Mouse (Mus musculus) E14TG2a.4 (cell line): ENCODE measurements around the gene Rerg.
"Not testable (repeated sequence)": the region's sequence is repeated elsewhere in the genome, so short reads cannot be mapped to it uniquely, and the experiment has no call there.

ENCODE experiments used
- H3K27me3 ChIP-seq: 2 replicates; pipeline ENCODE4 v1.6.1; 2014; ENCODE audit warnings: low read length, control low read depth; ENCODE audit not compliant: insufficient read depth
- H3K36me3 ChIP-seq: 2 replicates; pipeline ENCODE4 v1.6.1; 2014; ENCODE audit warnings: low read length, control low read depth; ENCODE audit not compliant: insufficient read depth
- H3K4me1 ChIP-seq: replicated peaks from 2 replicates; pipeline ENCODE4 v1.6.1; 2014; ENCODE audit warnings: low read depth, low read length, control low read depth
- H3K4me3 ChIP-seq: replicated peaks from 2 replicates; pipeline ENCODE4 v1.5.1; 2014; ENCODE audit warnings: mild to moderate bottlenecking, low read length
- H3K9me3 ChIP-seq: 2 replicates; pipeline ENCODE4 v1.6.1; 2014; ENCODE audit warnings: low read length, control low read depth
- CTCF ChIP-seq: conservative IDR thresholded peaks from 2 replicates; pipeline ENCODE4 v1.5.1; 2014; ENCODE audit warnings: low read length
- NANOG ChIP-seq: IDR thresholded peaks from 2 replicates; pipeline ENCODE4 v1.6.1; 2014; ENCODE audit warnings: borderline replicate concordance, low read length, mixed read lengths
- POU5F1 ChIP-seq: IDR thresholded peaks from 2 replicates; pipeline ENCODE4 v1.6.1; 2014; ENCODE audit warnings: low read length, borderline replicate concordance

The Rerg gene

DNA sequence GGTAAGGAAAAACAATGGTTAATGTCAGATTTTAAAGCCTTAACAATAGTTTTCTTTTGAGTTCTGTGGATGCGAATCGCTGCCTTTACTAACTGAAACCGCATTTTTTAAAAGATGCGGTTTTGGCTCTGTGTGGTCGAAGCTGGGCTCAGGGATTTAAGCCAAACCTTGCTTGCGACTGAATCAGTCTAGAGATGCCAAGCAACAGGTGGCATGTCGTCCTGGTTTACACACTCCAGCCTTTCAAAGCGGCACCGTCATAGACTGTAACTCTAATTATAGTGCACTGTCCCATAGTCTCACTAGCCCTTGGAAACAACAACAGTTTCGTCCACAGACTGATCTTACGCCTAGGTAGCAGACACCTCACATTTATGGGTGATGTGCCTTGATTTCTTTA lies 123.3 kb downstream of the Rerg start:
- no peak overlapping the region for H3K4me3 ChIP-seq
- no peaks in the 10 kb centered on the region for H3K36me3 ChIP-seq
- no peaks in the 10 kb centered on the region for H3K27me3 ChIP-seq
- peaks cover 7% of the 10 kb centered on the region; the same call in 1 of the 2 replicates for H3K9me3 ChIP-seq
- TF ChIP-seq POU5F1 (no peak), NANOG (no peak), CTCF (no peak)
- no peaks in the 10 kb centered on the region for H3K4me1 ChIP-seq

DNA sequence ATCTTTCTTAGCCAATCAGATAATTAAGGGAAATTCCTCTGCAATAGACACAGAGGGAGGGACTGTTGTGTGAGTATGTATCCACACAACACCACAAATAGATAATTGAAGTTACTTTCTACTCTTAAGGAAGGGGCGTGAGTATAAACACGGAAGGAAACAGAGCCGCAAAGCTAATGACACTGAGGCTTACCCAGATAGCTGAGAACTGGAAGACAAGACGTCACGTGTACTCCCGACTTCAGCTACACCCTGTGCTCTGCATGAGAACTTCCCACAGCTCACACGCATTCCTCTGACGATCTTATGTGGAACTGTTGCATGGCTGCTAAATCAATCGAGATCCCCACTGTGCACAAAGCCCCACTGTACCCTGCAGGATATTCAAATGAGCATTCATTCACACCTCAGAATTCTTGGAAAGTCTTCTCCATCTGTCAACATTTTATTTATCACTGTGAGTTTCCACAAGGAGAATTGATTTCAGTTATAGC lies 125.2 kb downstream of the Rerg start:
- Histone ChIP-seq H3K9me3 (peaks cover 7% of the 10 kb centered on the region; the same call in 1 of the 2 replicates), H3K4me1 (no peaks in the 10 kb centered on the region), H3K36me3 (no peaks in the 10 kb centered on the region), H3K4me3 (no peak overlapping the region), H3K27me3 (no peaks in the 10 kb centered on the region)
- TF ChIP-seq POU5F1: no peak
- no peak for TF ChIP-seq NANOG
- TF ChIP-seq CTCF: no peak

DNA sequence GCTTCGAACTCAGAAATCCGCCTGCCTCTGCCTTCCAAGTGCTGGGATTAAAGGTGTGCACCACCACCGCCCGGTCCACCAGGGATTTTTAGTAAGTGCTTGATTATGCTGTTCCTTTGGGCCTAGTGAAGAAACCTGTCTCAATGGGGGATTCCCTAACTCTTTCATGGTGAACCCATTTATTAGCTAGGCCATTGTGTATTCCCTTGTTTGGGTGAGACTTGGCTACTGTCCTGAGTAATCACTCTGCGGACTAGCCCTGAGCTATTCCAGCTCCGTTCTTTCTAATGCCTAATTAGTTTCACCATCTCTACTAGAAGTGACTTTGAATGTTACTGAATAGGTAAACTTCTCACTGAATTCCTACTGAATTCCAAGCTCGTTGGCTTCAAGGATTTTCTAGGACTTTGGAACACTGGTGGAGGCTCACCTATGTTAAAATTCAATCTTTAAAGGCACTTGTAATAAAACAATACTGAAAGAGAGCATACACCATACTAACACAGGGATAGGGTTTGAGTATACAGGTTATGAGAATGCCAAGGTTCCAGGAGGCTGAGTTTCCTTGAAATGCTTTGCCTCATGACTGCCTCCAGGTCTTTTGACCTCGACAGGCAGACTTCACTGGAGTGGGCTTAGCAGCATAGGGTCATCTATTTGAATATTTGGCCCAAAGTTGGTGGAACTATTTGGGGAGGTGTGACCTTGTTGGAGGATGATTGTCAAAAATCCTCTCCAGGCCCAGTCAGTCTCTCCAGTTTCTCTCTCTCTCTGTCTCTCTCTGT lies 134.5 kb downstream of the Rerg start:
- H3K36me3 ChIP-seq, H3K4me3 ChIP-seq, H3K9me3 ChIP-seq, H3K27me3 ChIP-seq, H3K4me1 ChIP-seq: not testable (repeated sequence)

DNA sequence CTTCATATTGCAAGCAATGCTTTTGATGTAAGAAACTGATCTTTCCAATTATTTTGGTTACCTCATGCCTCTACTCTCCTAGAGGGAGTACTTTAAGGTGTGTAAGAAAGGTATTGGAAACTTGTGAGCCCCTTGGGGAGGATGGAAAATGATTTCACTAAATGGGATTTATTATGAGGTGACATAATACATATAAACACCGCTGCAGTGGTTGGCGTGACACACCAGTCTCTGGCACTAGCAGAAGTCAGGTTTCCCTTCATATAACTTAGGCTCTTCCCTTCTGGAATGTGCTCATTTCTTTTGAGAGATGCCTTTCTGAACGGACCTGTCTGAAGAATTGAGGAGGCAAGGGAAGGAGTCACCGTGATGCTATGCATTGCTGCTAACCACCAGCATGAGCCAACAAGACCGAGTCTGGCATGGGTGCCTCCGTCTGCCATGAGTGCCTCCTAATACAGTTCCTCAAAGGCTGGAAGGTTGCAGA lies 139.6 kb downstream of the Rerg start:
- Histone ChIP-seq H3K27me3 (no peaks in the 10 kb centered on the region), H3K36me3 (no peaks in the 10 kb centered on the region), H3K4me3 (no peak overlapping the region), H3K4me1 (no peaks in the 10 kb centered on the region), H3K9me3 (no peaks in the 10 kb centered on the region)
- TF ChIP-seq CTCF (no peak), POU5F1 (no peak), NANOG (no peak)

DNA sequence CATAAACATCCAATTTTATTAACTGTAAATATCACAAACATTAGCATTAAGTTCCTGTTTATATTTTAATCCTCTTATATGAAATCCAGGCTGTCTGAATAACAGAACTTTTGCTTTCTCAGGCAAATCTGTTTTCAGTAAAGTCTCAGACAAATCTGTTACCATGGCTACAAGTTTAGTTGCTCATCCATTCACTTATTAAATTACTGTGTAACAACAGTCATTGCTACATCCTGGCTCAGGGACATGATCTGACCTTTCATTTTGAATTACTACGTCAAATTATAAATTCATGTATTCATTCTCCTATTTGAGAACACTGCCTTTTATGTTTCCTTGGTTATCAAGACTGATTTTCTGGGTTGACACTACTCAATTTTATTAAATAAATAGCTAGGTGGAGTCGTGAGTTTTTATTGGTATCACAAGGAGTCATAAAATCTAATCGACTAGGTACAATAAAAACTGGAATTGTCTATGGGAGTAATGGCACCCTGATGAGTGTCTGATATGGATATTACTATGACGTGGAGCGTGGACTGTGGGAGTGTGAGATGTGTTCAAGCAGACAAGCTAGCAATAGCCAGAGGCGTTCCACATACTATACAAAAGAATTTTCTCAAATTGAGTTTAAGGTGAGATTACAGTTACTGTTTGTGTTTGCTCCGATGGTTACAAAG lies 140.2 kb downstream of the Rerg start:
- no peaks in the 10 kb centered on the region for H3K9me3 ChIP-seq
- TF ChIP-seq CTCF (no peak), POU5F1 (no peak), NANOG (no peak)
- H3K4me1 ChIP-seq: no peaks in the 10 kb centered on the region
- H3K36me3 ChIP-seq: no peaks in the 10 kb centered on the region
- H3K27me3 ChIP-seq: no peaks in the 10 kb centered on the region
- no peak overlapping the region for H3K4me3 ChIP-seq

GRCm38 (mm10) chr6:137025461-137025860 lies 144.8 kb downstream of the Rerg start:
- Histone ChIP-seq H3K36me3 (no peaks in the 10 kb centered on the region), H3K9me3 (no peaks in the 10 kb centered on the region), H3K4me1 (no peaks in the 10 kb centered on the region), H3K27me3 (no peaks in the 10 kb centered on the region), H3K4me3 (no peak overlapping the region)
- no peak for TF ChIP-seq POU5F1
- TF ChIP-seq NANOG: no peak

DNA sequence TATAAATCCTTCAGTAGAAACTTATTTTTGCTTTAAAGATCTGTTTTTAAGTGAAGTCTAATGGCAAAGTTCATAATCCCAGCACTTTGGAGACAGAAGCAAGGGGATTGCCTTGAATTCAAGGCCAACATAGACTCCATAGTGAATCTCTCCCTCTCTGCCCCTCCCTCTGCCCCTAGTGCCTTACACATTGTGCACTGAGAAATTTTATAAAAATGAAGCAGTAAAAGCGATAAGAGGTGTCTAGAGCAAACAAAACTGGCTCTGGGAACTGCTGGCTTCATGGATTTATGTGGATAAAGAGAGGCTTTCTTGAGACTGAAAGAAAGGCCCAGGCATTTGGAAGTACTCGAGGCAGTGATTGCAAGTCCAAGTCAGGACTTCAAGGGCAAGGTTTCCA lies 145.8 kb downstream of the Rerg start:
- TF ChIP-seq NANOG: no peak
- TF ChIP-seq POU5F1: no peak
- no peak for TF ChIP-seq CTCF
- 0 out of 2 replicates have a peak, but pooled peaks cover 3% of the 10 kb centered on the region for H3K27me3 ChIP-seq

DNA sequence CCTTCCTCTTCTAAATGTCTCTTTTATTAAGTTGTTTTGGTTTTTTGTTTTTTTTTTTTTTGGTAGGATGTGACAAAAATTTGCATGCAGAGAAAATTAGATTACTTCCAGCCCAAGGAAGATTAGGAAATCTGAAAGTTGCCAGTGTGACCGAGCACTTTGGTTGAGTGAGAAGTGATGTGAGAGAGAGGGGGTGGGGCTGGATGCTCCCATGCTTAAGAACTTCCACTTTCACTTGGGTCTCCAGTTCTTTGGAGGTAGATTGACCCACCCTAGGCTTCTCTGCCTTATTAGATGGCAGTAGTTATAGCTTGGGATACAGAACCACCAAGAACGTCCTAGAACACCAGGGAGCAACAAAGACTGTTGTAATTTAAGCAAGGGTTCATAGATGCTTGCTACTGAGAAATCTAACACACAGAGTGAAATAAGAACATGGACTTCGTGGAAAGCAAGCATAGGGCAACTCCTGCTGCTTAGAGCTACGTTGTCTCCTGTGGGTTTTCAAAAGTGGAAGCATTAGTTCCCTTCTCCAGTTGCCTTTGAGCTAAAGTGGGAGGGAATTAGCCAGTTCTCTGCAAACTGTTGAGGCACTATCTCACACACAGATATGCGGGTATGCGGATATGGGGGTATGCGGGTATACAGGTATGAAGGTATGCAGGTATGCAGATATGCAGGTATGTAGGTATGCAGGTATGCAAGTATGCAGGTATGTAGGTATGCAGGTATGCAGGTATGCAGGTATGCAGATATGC lies 152.9 kb downstream of the Rerg start:
- Histone ChIP-seq H3K4me1 (no peaks in the 10 kb centered on the region), H3K4me3 (no peak overlapping the region), H3K27me3 (0 out of 2 replicates have a peak, but pooled peaks cover 3% of the 10 kb centered on the region), H3K9me3 (no peaks in the 10 kb centered on the region), H3K36me3 (no peaks in the 10 kb centered on the region)
- TF ChIP-seq POU5F1 (peak; percentile 47; the same call in 1 of the 2 replicates), NANOG (no peak)

More for the DNA sequence above, 145.8 kb downstream of the Rerg start:
- H3K4me1 ChIP-seq: no peaks in the 10 kb centered on the region
- no peaks in the 10 kb centered on the region for H3K9me3 ChIP-seq
- H3K4me3 ChIP-seq: no peak overlapping the region
- H3K36me3 ChIP-seq: no peaks in the 10 kb centered on the region
